Mouse (Mus musculus) adipose tissue, adult 10 weeks (tissue): Measurements from ENCODE around the gene Tmem63b. TPM values are rescaled to one million over a fixed set of nuclear protein-coding genes. Genes with fewer than 3 reads are reported as not detected.

Source experiments
- polyA plus RNA-seq: library from polyadenylated mRNA; stranded (reverse); fragments of 350-450 nt; fragmentation: Illumina TruSeq; extraction: RNeasy Lipid Tissue Mini Kit (QIAGEN cat#74804); gene quantifications from one replicate; pipeline ENCODE4 v1.2.3, GENCODE M21; 2014; ENCODE audit warnings: low read depth, low replicate concordance

The Tmem63b gene
- 39.0 TPM for polyA plus RNA-seq

DNA sequence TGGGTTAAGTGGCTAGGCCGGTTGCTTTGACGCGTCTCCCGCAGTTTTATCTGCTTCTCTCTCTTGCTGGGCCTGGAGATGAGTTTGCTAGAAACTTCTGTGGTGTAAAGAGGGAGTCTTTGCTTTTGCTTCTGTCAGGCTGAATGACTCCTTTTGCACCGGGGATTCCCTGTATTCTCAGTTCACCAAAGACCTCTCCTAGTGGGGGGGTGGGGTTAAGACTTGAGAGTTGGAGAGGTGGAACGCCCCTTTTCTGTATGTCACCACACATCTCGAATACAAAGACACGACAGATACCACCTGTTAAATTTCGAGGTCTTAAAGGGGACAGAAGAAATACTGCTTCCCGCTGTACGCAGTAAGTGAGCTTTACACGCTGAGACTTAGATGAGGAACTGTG lies at the start of gene Tmem63b:
Tmem63b (minus strand) TSS at position 190 of the 400 bp plus-strand sequence.

DNA sequence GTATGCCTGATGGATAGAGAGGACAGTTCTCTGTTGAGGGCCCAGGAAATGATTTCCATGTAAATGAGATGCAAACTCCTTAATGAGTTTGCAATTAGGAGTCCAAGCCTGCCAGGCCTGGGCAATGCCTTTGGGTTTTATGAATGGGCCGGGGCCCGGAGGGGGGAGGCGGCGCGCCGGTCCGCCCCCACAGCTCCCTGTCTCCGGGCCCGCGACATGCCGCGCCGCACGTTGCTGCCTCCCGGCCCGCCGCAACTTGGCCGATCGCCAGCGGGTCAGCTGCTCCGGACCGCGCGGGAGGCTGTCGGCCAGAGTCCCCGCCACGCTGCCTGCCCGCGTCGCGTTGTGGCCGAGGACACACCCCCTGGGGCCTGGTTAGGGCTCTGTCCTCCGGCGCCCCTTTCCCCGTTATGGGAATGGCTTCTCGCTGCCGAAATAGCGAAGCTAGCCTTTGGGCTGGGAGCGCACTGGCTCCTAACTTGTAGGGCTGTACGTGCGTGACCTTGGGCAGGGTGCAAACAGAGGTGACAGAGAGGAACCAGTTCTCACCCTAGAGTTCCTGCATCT lies 47.1 kb upstream of the Tmem63b start, which contains the start of gene 1600014C23Rik:
1600014C23Rik (minus strand) TSS at position 110 of the 567 bp plus-strand sequence.

DNA sequence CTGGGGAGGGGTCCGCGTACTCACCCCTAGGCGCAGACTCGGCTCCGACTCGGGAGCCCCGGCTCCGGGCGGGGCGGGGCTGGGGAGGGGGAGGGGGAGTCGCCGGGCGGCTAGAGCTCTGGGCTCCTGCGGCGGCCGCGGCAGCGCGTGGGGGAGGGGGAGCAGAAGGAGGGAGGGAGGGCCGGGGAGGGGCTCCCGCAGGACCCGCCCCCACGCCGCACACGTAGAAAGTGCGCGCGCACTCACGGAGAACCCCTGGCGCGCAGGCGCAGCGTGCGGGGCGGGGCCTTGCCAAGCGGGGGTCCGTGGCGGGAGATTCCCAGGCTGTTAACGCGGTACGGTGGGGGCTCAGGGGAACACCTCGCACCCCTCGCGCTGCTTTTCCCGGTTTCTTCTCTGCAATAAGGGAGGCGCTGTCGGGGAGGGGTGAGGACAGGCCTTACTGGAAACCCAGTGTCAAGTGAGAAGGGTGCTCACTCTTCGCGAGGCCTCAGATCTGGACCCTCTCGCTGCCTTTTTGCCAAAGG lies 549 bp downstream of the Tmem63b start, which contains the start of gene Mrpl14:
Mrpl14 (plus strand) TSS at position 230 of the 527 bp plus-strand sequence.

DNA sequence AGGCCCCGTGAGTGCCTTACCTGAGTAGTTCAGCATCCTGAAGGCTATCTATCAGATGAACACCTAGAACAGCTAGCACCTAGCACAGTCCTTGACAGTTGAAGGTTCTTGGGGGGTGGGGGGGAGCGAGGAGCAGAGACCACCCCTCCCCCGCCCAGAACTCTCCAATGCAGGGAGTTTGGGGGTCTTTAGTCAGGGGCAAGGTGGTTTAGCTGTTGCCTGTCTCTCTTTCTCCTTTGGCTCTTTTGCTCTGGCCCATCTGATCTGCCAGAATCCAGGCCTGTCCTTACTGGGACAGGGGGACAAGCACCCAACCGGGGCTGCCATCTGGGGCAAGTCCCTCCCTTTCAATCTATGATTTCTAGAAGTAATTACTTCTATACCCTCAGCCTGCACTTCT lies 27.5 kb downstream of the Tmem63b start, which contains the start of gene Capn11:
Capn11 (minus strand) TSS at position 101 of the 400 bp plus-strand sequence.

Other genes with a start within 250 kb of the Tmem63b start
- 0.66 TPM for gene Spats1, start 211.5 kb downstream of the Tmem63b start, polyA plus RNA-seq
- gene Aars2, start 180.1 kb downstream of the Tmem63b start, polyA plus RNA-seq, result 6.2 TPM
- gene Tcte1, start 163.5 kb downstream of the Tmem63b start, polyA plus RNA-seq, result 4.0 TPM
- gene Tmem151b, start 137.2 kb downstream of the Tmem63b start, polyA plus RNA-seq, result 0.81 TPM
- 6.0 TPM for gene Nfkbie, start 131.2 kb downstream of the Tmem63b start, polyA plus RNA-seq
- 59.7 TPM for gene Slc35b2, start 123.0 kb downstream of the Tmem63b start, polyA plus RNA-seq
- 844 TPM for gene Hsp90ab1, start 113.6 kb downstream of the Tmem63b start, polyA plus RNA-seq
- gene Slc29a1, start 87.3 kb downstream of the Tmem63b start, polyA plus RNA-seq, result 69.4 TPM
- gene Mymx, start 84.8 kb downstream of the Tmem63b start, polyA plus RNA-seq, result not detected
- gene Capn11, start 27.6 kb downstream of the Tmem63b start, polyA plus RNA-seq, result 0.37 TPM
- gene Mrpl14, start 583 bp downstream of the Tmem63b start, polyA plus RNA-seq, result 73.1 TPM
- 2.7 TPM for gene 1600014C23Rik, start 46.9 kb upstream of the Tmem63b start, polyA plus RNA-seq